Mouse (Mus musculus) E14TG2a.4 (cell line): ENCODE data around the gene Ptrh2.

Source experiments
- CTCF ChIP-seq: conservative IDR thresholded peaks from 2 replicates; pipeline ENCODE4 v1.5.1; 2014; ENCODE audit warnings: low read length
- NANOG ChIP-seq: IDR thresholded peaks from 2 replicates; pipeline ENCODE4 v1.6.1; 2014; ENCODE audit warnings: borderline replicate concordance, low read length, mixed read lengths

GRCm38 (mm10) chr11:86724982-86725381 is 41.2 kb downstream of the Ptrh2 start:
- TF ChIP-seq NANOG (no peak), CTCF (no peak)
